Mouse (Mus musculus): ENCODE measurements around the gene Olfr288.

DNA sequence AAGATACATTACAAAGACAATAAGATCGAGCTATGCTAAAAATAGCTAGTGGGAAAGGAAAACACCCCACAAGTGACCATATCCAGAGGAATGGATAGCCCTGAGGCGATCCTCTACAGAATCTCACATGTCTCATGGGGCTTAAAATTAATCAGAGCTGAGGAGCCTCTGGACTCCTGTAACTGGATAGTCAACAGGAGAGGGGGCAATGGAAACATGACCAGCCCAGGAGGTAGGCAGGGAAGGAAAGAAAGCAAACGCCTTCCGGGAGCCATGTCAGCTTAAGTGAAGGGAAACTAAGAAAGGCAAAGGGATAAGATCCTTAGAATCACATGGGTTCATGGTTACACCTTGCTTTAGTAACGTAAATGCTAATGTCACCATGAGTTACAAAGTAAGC lies 54.5 kb downstream of the Olfr288 start:
- TF ChIP-seq EP300 (optimal IDR thresholded peaks at IDR 0.05): no peak
- no peak for TF ChIP-seq CTCF (IDR thresholded peaks at IDR 0.05; ENCODE audit: low read depth)
